Mouse (Mus musculus): ENCODE data around the gene Clcnka.

The Clcnka gene

DNA sequence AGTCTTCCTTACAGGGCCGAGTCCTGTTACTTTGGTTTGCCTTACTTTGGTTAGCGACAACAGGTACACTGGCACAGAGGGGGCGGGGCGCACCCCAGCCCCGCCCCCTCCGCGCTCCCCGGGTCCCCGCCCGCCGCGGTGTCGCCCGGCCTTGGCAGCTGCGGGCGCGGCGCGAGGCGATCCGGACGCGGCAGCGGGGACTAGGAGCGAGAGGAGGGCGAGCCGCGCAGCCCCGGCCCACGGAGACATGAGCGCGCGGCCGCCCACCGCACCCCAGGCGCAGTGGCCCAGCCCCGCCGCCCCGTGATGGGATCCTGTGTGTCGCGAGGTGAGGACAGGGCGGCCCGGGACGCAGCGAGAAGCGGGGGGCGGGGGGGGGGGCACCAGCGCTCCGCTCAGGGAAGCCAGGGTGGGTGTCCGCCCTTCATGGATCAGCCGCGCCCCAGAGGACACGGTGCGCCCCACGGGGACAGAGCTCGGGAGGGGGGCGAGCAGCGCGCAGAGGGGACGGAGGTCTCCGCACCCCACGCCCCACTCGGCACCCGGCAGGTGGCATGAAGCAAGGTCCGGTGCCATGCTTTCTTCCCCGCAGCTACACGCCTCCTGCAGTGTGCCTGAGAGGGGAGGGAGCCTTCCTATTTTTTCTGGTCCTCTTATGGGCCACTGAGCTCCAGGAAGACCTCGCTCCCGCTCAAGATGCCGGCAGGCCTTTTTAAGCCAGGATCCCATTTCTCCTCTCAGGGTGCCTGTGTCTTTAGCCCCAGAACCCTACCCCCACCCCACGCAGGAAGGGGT lies 30.3 kb downstream of the Clcnka start, which contains the start of gene Fam131c:
Fam131c (plus strand) TSS at position 224 of the 795 bp plus-strand sequence.
- DNase-seq, result peak; percentile 38 to 54

DNA sequence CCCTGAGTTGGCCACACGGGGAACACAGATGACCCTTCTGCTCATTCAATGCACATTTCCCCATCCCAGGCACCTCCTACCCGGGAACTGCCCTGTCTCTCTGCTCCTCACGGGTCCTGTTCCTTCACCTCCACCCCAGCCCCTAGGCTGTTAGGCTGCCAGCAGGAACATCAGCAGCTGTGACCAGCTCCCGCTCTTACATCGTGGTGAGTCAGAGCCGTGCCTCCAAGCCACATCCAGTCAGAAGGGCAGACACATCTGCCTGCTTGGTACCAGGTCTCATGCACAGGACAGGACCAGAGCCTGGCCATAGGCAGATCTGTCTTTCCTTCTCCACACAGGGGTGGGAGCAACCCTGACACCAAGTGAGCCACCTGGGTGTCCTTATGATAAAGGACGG lies 32.6 kb downstream of the Clcnka start:
- no peak for DNase-seq

DNA sequence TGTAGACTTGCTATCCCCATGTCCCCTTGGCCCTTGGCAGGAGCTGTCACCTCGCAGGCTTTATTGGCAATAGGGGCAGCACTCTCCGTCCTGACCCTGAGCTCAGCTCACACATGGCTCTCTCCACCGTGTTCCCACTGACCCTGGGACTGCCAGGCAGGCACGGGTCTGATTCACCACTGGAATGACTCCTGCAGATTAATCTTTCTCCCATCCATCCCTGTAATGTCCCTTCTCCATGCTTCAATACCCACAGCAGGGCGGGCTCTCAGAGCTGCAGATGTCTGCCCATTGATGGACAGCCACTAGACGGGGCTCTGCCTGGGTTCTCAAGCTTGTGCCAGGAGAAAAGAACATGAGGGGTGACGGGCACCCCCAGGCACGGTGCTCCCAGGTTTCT lies 33.4 kb downstream of the Clcnka start:
- no peak for DNase-seq

DNA sequence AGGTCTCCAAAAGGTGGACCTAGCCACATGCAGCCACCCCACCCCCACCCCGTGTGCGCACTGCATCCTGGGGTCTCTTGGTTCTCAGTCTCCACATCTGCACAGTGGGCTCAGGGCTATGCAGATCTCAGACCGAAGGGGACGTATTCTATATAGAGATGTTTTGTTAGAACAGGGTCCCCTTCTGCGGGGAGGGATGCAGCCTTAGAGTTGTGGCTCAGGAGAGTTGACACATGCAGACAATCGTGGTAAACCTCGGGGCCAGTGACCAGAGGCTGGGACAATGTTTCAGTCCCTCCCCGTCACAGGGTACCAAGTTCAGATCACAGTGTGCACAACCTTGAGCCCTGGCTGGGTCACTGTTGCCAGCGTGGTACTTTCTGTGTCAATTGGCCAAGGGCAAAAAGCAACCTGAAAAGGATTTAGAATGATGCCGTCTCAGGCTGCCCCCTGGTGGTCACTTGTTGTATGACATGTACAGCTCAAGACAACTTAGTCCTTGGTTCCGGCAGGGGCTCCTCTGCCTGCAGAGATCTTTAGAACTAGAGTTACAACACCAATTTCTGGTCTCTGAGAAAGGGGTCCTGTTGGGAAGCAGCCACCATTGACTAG lies 35.5 kb downstream of the Clcnka start:
- peak; percentile 90 to 93 for DNase-seq

DNA sequence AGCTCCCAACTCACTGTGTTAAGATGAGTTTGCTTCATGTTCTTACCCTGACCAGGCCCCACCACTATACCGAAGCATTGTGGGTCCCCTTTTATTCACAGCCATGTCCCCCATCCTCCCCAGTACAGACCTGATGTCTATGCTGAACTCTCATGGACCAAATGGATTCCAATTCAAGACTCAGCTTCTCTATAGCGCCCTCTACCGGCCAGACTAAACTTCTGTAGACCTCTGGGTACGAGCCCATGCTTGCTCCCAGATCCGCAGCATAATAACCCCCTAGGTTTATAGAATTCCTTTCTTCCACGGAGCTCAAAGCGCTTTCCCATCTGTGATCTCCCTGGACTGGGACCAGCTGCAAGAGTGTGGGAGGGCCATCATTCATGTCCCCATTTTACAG lies 37.7 kb downstream of the Clcnka start:
- peak in 1 of 2 experiments; percentile 53 for DNase-seq

DNA sequence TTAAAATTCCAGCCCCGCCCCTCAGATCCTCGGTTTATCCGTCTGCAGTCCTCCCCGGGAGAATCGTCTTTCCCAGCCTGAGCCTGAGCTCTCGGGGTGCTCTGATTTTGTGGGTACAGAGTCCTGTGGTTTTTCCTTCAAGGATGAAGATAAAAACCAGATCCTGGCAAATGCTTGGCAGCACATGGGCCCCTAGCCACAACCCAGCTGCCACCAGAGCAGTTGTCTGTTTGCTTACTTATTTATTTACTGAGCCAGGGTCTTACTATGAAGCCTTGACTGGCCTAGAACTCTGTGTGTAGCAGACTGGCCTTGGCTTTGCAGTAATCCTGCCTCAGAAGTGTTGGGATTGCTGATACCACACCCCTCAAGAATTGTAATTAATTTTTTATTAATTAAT lies 39.3 kb downstream of the Clcnka start:
- DNase-seq, result no peak

DNA sequence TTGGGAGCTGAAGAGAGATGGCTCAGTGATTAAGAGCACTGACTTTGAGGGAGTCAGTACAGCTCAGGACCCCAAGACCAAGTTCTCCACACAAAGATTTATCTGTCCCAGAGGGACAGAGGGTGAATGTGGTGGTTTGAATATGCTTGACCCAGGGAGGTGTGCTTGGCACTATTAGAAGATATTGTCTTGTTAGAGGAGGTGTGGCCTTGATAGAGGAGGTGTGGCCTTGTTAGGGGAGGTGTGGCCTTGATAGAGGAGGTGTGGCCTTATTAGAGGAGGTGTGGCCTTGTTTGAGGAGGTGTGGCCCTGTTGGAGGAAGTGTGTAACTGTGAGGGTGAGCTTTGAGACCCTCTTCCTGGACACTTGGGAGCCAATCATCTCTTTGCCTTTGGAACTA lies 40.7 kb downstream of the Clcnka start:
- no peak for DNase-seq

DNA sequence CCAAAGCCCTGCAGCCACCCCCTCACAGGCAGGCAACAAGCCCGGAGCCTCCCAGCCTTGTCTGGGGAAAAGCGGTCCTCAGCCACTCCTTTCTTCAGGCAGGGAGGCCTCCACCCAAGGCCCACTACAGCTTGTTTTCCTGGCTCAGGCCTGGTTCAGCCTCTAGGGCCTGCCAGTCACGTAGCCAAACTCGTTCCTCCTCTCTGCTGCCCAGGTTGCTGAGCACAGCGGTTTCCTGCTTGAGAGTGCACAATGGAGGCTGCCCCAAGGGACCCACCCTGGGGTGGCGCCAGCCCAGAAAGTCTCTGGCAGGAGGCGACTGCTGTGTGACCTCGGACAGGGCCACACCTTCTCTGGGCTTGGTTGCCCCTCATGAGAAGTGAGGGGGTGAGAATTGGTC lies 44.7 kb downstream of the Clcnka start:
- DNase-seq, result no peak

DNA sequence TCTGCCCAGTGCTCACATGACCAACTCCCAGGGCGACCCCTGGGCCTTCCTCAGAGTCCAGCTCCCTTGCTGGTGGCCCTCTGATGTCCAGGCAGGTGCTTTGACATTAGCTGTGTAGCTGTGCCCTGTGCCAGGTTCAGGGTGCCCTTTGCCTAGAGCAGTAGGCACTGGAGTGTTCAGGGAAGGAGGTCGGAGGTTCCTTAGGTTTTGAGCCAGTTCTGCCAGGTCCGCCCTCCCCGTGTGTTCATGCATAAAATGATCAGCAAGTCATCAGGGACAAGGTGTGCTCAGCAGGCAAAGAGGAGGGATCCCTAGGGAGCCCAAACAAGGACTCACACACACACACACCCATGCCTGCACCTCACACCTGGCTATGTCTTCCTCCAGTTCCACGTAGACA lies 45.5 kb downstream of the Clcnka start:
- DNase-seq, result no peak

DNA sequence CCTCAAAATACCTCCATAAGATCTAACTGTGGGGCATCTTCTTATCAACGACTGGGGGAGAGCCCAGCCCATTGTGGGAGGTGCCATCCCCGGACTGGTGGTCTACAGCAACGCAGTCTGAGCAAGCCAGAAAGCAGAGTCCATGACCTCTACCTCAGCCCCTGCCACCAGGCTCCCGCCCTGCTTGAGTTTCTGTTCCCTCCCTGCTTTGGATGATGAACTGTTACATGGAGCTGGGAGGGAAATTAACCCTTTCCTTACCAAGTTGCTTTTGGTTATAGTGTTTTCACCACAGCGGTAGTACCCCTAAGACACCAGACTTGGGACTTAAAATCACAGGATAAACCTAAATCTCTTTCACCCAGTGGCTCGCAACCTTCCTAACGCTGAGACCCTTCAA lies 46.6 kb downstream of the Clcnka start:
- no peak for DNase-seq

DNA sequence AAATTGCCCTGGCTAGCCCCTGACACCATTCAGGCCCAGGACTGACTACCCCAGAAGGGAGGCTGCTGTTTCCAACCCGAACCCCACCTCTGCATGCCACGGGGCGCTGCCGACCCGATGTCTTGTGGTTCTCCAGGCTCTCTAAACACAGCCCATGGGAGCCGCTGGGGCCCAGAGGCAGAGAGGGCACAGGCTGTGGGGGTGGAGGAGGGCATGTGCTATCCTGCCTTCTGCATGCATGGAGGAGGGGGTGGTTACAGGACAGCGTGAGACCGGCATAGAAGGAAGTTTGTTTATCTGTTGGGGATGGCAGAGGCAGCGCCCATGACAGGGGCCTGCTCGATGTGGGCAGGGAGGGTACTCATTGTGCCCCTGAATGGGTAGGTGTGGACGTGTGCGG lies 48.5 kb downstream of the Clcnka start:
- DNase-seq, result no peak

DNA sequence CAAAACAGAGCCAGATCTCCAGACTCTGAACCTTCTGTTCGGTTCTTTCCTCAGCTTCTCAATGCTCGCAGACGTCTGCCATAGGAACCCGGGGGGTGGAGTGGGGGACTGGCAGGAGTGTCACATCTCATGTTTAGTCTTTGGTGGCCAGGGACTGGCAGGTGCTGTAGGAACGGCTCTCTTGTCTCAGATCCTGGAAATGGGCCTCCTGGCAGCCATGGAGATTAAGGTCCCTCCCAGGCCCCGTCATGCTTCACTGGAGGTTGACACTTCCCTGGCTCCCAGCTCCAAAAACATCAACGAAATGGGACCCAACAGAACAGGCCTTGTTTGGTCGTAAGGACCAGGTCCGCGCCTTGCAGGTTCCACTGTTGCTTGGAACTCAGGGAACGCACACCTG lies 49.9 kb downstream of the Clcnka start:
- DNase-seq, result peak in 1 of 2 experiments; percentile 48

DNA sequence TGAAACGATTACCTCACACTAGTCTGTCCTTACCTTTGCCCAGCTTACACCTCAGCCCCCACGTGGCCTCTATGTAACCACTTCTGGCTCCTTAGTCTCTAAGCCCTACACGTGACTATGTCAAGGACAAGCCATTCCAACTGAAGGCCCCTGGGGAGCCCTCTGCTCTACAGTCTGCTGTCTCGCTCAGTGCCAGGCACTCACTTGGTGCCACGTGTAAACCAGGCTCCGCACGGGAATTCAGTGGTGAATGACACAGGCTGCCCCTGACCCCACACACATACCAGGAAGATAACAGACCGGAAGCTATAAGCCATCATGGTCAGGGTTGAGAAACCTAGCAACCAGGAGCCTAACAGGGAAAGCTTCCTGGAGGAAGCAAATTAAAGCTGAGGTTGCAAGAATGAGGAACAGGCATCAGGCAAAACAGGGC lies 51.1 kb downstream of the Clcnka start:
- DNase-seq, result peak in 1 of 2 experiments; percentile 41

DNA sequence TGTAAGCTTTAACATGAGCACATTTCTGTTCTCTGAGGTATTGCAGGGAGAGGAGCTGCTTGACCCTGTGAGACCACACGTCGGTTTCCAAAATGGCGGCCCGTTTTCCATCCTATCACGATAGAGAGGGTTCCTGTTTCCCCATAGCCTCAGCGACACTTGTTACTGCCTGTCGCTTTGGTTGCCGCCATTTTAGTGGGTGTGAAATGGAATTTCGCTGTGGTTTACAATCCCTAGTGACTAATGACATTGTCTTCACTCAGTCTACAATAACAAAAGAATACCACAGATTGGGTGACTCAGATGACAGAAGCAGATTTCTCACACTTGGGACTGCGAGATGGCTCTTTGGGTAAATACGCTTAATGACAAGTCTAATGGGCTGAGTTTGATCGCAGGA lies 53.3 kb downstream of the Clcnka start:
- DNase-seq, result no peak

DNA sequence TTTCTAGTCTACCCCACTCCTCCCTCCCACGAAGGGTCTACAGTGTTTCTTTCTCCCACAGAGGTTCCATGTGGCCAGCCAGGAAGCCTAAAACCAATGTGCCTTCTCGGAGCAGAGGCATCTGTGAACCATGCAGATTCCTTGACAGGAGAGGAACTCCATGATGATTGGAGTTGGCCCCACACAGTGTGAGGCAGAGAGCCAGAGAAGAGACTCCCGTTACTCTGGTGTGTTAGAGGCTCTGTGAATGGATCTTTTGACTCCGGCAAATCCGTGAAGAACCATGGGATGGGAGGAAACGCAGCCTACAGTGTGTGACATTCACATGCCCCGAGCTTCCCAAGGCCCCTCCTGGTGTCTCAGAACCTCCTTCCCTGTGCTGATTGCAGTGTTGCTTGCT lies 55.0 kb downstream of the Clcnka start:
- DNase-seq, result no peak

DNA sequence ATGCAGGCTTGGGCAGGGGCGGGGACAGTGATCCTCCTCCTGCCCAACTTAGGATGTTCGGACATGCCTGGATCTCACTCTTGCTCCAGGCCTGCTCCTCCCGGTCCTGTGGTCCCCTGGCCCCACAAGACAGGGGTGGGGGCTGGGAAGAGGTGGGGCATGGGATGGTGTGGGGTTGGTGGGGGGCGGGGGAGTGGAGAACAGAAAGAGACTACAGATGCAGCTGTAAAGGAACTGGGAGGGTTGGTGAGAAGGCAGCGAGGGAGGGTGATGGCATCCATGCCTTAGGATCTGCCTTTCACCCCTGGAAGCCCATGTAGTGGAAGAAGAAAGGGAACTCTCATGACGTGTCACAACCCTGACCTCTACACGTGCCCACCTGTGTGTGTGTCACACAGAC lies 57.0 kb downstream of the Clcnka start:
- DNase-seq, result no peak

DNA sequence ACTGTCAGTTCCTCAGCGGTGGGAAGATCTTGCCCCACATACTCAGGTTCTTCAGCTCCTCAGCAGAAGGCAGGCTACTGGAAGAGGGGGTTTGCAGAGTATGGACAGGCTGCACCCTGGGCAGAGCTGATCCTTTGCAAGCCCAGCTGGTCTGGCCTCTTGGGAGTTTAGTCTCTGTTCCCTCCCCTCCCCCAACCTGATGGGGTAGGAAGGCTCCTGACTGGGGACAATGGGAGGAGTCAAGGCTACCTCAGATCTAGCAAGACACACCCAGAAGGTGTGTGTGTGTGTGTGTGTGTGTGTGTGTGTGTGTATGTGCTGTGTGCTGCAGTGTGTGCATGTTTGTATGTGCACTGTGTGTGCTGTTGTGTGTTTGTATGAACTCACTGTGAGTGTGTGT lies 59.7 kb downstream of the Clcnka start:
- DNase-seq, result no peak

DNA sequence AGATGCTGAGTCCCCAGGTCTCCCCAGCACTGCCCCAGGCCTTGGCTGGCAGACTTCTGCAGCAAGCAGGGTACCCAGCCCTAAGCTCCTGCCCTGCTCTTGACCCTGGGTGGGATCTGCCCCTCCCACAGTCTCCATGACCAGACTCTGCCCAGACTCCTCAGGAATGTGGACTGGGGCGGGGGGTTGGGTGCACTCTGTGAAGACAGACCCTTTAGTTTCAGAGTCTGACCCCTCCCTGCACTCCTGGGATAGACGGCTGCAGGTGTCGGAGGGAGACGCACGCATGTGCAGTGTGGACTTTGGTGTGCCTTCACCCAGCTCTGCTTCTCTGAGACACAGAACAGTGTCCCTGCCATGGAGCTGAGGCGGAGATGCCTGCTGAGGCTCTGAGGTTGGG lies 60.5 kb downstream of the Clcnka start:
- DNase-seq, result no peak

DNA sequence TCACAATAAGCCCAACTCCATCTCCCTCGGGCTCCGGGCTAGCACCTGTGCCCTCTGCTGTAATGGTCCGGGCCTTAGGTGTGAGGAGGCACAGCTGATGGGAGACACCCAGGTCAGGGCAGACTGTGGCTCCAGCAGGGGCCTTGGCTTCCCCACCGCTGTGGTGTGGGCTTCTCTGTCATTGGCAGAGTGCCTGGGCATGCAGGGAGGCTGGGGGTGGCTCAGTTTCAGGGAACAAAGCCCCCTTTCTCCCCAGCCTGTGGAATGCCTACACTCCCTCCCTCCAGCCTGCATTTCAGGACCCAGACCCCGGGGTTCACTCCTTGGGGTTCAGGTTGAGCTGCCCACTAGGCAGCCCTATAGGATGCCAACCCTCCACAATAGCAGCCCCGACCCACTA lies 62.3 kb downstream of the Clcnka start:
- DNase-seq, result no peak

DNA sequence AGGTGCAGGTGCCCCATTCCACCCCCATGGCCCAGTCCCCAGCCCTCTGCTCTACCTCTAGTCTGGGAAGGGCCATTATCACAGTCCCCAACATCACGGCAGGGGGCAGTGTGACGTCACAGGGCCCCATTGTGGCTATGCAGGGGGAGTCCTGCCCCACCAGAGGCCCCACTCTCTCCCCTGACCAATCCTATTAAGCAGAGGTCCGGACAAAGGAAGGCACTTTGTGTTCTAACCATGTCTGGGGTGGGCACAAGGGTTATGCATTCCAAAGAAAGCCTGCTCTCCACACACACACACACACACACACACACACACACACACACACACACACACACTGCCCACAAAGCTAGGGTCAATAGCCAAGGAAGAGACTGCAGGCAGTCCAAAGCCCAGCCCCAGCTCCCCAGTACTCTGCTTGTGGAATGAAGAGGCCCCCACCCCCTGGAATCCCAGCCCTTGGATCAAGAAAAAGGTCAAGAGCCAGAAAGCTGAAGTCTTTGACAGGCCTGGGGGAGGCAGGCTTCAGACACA lies 63.2 kb downstream of the Clcnka start:
- DNase-seq, result no peak

DNA sequence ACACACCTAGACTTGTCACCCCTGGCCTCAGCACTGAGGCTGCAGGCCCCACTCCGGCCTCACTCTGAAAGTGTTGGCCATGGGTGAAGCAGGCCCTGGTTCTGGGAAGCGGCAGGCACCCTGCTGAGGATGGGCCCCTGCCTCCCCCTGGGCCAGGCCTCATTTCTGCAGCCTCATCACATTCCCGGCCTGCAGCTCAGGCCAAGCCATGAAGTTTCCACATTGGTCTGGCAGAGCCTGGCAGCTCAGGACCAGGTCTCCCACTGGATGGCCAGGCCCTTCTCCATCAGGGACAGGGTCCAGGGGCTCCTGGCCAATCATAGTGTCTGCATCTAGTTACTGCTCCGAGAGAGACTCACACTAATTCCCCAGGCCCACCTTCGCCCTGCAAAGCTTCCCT lies 63.8 kb downstream of the Clcnka start:
- no peak for DNase-seq

All from cerebellum, postnatal 14 days (tissue).